Comparison of ENCODE assay signal across 8 mouse cellular contexts in genomic region chr6:142701652-142702637, GRCm38 (mm10). TPM values are rescaled to one million over a fixed set of nuclear protein-coding genes. Genes with fewer than 3 reads are reported as not detected.
DNase-seq lines count a peak whose midpoint lies in the region; ATAC-seq lines count a peak whose summit lies in the region.

Gene Abcc9 (minus strand): TSS chr6:142702315.

- H3K4me2 ChIP-seq in hindbrain, embryonic 16.5 days (ENCODE audit: low read length): peak within 1 kb of the TSS; percentile 95
- H3K4me2 ChIP-seq in lung, embryonic 16.5 days (ENCODE audit: low read depth, low read length): peak within 1 kb of the TSS; percentile 75
- H3K4me2 ChIP-seq in stomach, embryonic 14.5 days (replicated peaks; ENCODE audit: low read depth, low read length): peak within 1 kb of the TSS; percentile 60

- peak; percentile 54 for ATAC-seq in common myeloid progenitor, adult 5-6 weeks (replicated peaks; ENCODE audit: low read depth, poor library complexity, severe bottlenecking)
- peak; percentile 76 for ATAC-seq in hindbrain, embryonic 16.5 days
- ATAC-seq in lung, embryonic 16.5 days (ENCODE audit: low read depth): peak; percentile 77
- peak; percentile 64; the same call in 1 of the 2 replicates for ATAC-seq in stomach, embryonic 14.5 days (ENCODE audit: insufficient number of reproducible peaks, insufficient read depth, low FRiP score, low read depth)

- peaks cover 8% of the 10 kb centered on the region; the same call in 1 of the 2 replicates for H3K4me1 ChIP-seq in hindbrain, embryonic 16.5 days (ENCODE audit: control insufficient read depth, insufficient read depth, low read depth, low read length)
- peaks cover 8% of the 10 kb centered on the region for H3K4me1 ChIP-seq in lung, embryonic 16.5 days (replicated peaks; ENCODE audit: control insufficient read depth, insufficient read depth, low read length)
- peaks cover 7% of the 10 kb centered on the region; the same call in 1 of the 2 replicates for H3K4me1 ChIP-seq in stomach, embryonic 14.5 days (ENCODE audit: control insufficient read depth, insufficient read depth, low read length)

- peak; percentile 23 for DNase-seq in ZHBTc4 (ENCODE audit: low read depth, low spot score)
- peak; percentile 48 to 67 for DNase-seq in gastrocnemius, postnatal 36 days
- no peak for DNase-seq in cerebellum, adult 11 months
- no peak for DNase-seq in adipocyte (ENCODE audit: low spot score)

- intact Hi-C loops in gastrocnemius, postnatal 36 days (cut with DNase I): no loop called here

- H3K9me3 ChIP-seq in hindbrain, embryonic 16.5 days (ENCODE audit: control insufficient read depth, low read length): no peaks in the 10 kb centered on the region
- no peaks in the 10 kb centered on the region for H3K9me3 ChIP-seq in lung, embryonic 16.5 days (ENCODE audit: control insufficient read depth, low read length)
- H3K9me3 ChIP-seq in stomach, embryonic 14.5 days (ENCODE audit: control insufficient read depth, low read depth, low read length): no peaks in the 10 kb centered on the region

- no peaks in the 10 kb centered on the region for H3K36me3 ChIP-seq in hindbrain, embryonic 16.5 days (ENCODE audit: control insufficient read depth, insufficient read depth, low read length)
- H3K36me3 ChIP-seq in lung, embryonic 16.5 days (ENCODE audit: control insufficient read depth, insufficient read depth, low read length): no peaks in the 10 kb centered on the region
- H3K36me3 ChIP-seq in stomach, embryonic 14.5 days (ENCODE audit: control insufficient read depth, insufficient read depth, low read length): 0 out of 2 replicates have a peak, but pooled peaks cover 5% of the 10 kb centered on the region

- H3K27ac ChIP-seq in hindbrain, embryonic 16.5 days (ENCODE audit: low read depth, low read length): no peak within 1 kb of the TSS
- no peak within 1 kb of the TSS for H3K27ac ChIP-seq in lung, embryonic 16.5 days (ENCODE audit: low read length)
- H3K27ac ChIP-seq in stomach, embryonic 14.5 days (ENCODE audit: low read length): peak within 1 kb of the TSS; percentile 87

- peak within 1 kb of the TSS; percentile 47 for H3K4me3 ChIP-seq in hindbrain, embryonic 16.5 days (ENCODE audit: low read length)
- peak within 1 kb of the TSS; percentile 47 for H3K4me3 ChIP-seq in lung, embryonic 16.5 days (ENCODE audit: low read length)
- peak within 1 kb of the TSS; percentile 43 for H3K4me3 ChIP-seq in stomach, embryonic 14.5 days (ENCODE audit: low read depth, low read length)

- peaks cover 12% of the 10 kb centered on the region; the same call in 1 of the 2 replicates for H3K27me3 ChIP-seq in hindbrain, embryonic 16.5 days (replicated peaks; ENCODE audit: control insufficient read depth, insufficient read depth, low read length)
- no peaks in the 10 kb centered on the region for H3K27me3 ChIP-seq in lung, embryonic 16.5 days (ENCODE audit: control insufficient read depth, insufficient read depth, low read depth, low read length)
- H3K27me3 ChIP-seq in stomach, embryonic 14.5 days (ENCODE audit: control insufficient read depth, insufficient read depth, low read length): no peaks in the 10 kb centered on the region

- 9% methylated on average over 30 of the region's 36 CpGs for WGBS in hindbrain, embryonic 16.5 days
- WGBS in lung, embryonic 16.5 days: 6% methylated on average over 35 of the region's 36 CpGs
- WGBS in stomach, embryonic 14.5 days: 6% methylated on average over 36 of the region's 36 CpGs

- H3K9ac ChIP-seq in hindbrain, embryonic 16.5 days (ENCODE audit: low read depth, low read length): peak within 1 kb of the TSS; percentile 56
- H3K9ac ChIP-seq in lung, embryonic 16.5 days (ENCODE audit: low read length): peak within 1 kb of the TSS; percentile 66
- peak within 1 kb of the TSS; percentile 48 for H3K9ac ChIP-seq in stomach, embryonic 14.5 days (replicated peaks; ENCODE audit: low read depth, low read length)

RNA-seq across cellular contexts. Expression of gene Abcc9, which starts in this region (rescaled TPM):
- not detected in 2 replicates for total RNA-seq in common myeloid progenitor, adult 5-6 weeks (2017)
- total RNA-seq in gastrocnemius, postnatal 36 days (2021): 100 to 1,000 TPM; 124 to 126 TPM
- polyA plus RNA-seq in hindbrain, embryonic 16.5 days (2015; fragmentation: Nextera tagmentation; extraction: Ambion mirVana): 2.8 and 4.3 TPM in 2 replicates
- 5.8 TPM in 2 replicates for polyA plus RNA-seq in lung, embryonic 16.5 days (2015; fragmentation: Nextera tagmentation; extraction: Ambion mirVana)
- 31.0 and 34.4 TPM in 2 replicates for polyA plus RNA-seq in stomach, embryonic 14.5 days (2014; fragmentation: Nextera tagmentation; extraction: Ambion mirVana)

Comparison
In these comparisons a context has a peak if more than half of its experiments do, and no peak if none do; other contexts are left out.
1. RNA of gene Abcc9 (total RNA-seq): 124 to 126 TPM in gastrocnemius, postnatal 36 days; not detected in common myeloid progenitor, adult 5-6 weeks; every median in the first group is over 100 times any median in the second.
2. Peak in ATAC-seq in common myeloid progenitor, adult 5-6 weeks; RNA of the gene not detected or under 1 TPM.
3. DNase-seq: peak in ZHBTc4 (single experiment) and gastrocnemius, postnatal 36 days (2 of 2); none in cerebellum, adult 11 months (single experiment) and adipocyte (single experiment).
4. Peak in every context shown above with its lines, with median percentiles within 50 percentile points of each other: ATAC-seq, H3K4me2 ChIP-seq, H3K4me3 ChIP-seq and H3K9ac ChIP-seq.